7 mouse cellular contexts compared by ENCODE assay signal in the genomic region with DNA sequence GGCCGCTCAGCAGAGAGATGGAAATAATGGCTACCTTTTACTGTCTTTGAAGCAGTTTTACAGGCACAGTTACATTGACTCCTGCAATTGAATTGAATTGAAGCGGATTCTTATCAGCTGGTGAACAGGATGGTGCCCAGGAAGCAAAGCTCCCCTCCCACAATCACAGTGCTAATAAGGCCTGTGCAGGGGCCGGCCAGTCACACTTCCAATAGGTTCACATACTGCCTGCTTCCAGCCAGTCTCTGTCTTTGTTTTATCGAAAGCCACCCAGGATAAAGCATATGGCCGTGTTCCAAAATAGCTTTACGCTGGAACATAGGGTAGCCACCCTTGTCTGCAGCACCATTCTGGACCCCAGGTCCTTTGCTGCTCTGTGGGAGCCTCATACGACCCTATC. TPM values are rescaled to one million over a fixed set of nuclear protein-coding genes. Genes with fewer than 3 reads are reported as not detected.
DNase-seq lines count a peak whose midpoint lies in the region; ATAC-seq and TF ChIP-seq lines count a peak whose summit lies in the region.

No protein-coding gene starts in this region.

- no peak overlapping the region; the same call in 1 of the 2 replicates for H3K27ac ChIP-seq in kidney, embryonic 16.5 days (ENCODE audit: low read length)
- H3K27ac ChIP-seq in forebrain, embryonic 10.5 days, result 0 out of 2 replicates have a peak overlapping the region, but pooled peaks have one; percentile 6
- no peak overlapping the region for H3K27ac ChIP-seq in intestine, postnatal 0 days (ENCODE audit: low read depth, low read length)
- H3K27ac ChIP-seq in neural tube, embryonic 13.5 days (replicated peaks), result peak overlapping the region; percentile 94

- H3K4me3 ChIP-seq in kidney, embryonic 16.5 days (ENCODE audit: low read length), result peak overlapping the region; percentile 99; the same call in 1 of the 2 replicates
- peak overlapping the region; percentile 95 for H3K4me3 ChIP-seq in forebrain, embryonic 10.5 days
- peak overlapping the region; percentile 85; the same call in 1 of the 2 replicates for H3K4me3 ChIP-seq in intestine, postnatal 0 days (ENCODE audit: low read depth, low read length)
- peak overlapping the region; percentile 94 for H3K4me3 ChIP-seq in neural tube, embryonic 13.5 days

- H3K36me3 ChIP-seq in kidney, embryonic 16.5 days (ENCODE audit: insufficient read depth, low read length), result peaks cover 3% of the 10 kb centered on the region; the same call in 1 of the 2 replicates
- H3K36me3 ChIP-seq in forebrain, embryonic 10.5 days (replicated peaks), result peaks cover 4% of the 10 kb centered on the region
- no peaks in the 10 kb centered on the region for H3K36me3 ChIP-seq in intestine, postnatal 0 days (ENCODE audit: control insufficient read depth, insufficient read depth)
- no peaks in the 10 kb centered on the region for H3K36me3 ChIP-seq in neural tube, embryonic 13.5 days

- peaks cover 6% of the 10 kb centered on the region for H3K9me3 ChIP-seq in kidney, embryonic 16.5 days (ENCODE audit: low read length)
- no peaks in the 10 kb centered on the region; the same call in 1 of the 2 replicates for H3K9me3 ChIP-seq in forebrain, embryonic 10.5 days
- H3K9me3 ChIP-seq in intestine, postnatal 0 days (ENCODE audit: control insufficient read depth), result no peaks in the 10 kb centered on the region
- no peaks in the 10 kb centered on the region for H3K9me3 ChIP-seq in neural tube, embryonic 13.5 days

- peaks cover 42% of the 10 kb centered on the region for H3K4me1 ChIP-seq in kidney, embryonic 16.5 days (ENCODE audit: insufficient read depth, low read length)
- H3K4me1 ChIP-seq in forebrain, embryonic 10.5 days, result peaks cover 55% of the 10 kb centered on the region
- peaks cover 17% of the 10 kb centered on the region for H3K4me1 ChIP-seq in intestine, postnatal 0 days (replicated peaks; ENCODE audit: control insufficient read depth, insufficient read depth, low read length)
- peaks cover 42% of the 10 kb centered on the region for H3K4me1 ChIP-seq in neural tube, embryonic 13.5 days (replicated peaks)

- H3K27me3 ChIP-seq in kidney, embryonic 16.5 days (ENCODE audit: insufficient read depth, low read length), result no peaks in the 10 kb centered on the region
- peaks cover 16% of the 10 kb centered on the region for H3K27me3 ChIP-seq in forebrain, embryonic 10.5 days (ENCODE audit: poor library complexity, severe bottlenecking)
- no peaks in the 10 kb centered on the region for H3K27me3 ChIP-seq in intestine, postnatal 0 days (replicated peaks; ENCODE audit: control insufficient read depth, insufficient read depth, low read length)
- H3K27me3 ChIP-seq in neural tube, embryonic 13.5 days, result peaks cover 18% of the 10 kb centered on the region

- no peak for DNase-seq in kidney, adult 18-20 months
- no peak for DNase-seq in forebrain, embryonic 10.5 days (ENCODE audit: extremely low spot score, low spot score)
- DNase-seq in adrenal gland, adult 2 months, result no peak

- 53% methylated on average over 7 of the region's 7 CpGs for WGBS in kidney, embryonic 16.5 days
- WGBS in forebrain, embryonic 10.5 days, result 59% methylated on average over 7 of the region's 7 CpGs
- WGBS in intestine, postnatal 0 days, result 38% methylated on average over 7 of the region's 7 CpGs
- WGBS in neural tube, embryonic 13.5 days, result 13% methylated on average over 7 of the region's 7 CpGs

- peak overlapping the region; percentile 94 for H3K4me2 ChIP-seq in kidney, embryonic 16.5 days (replicated peaks; ENCODE audit: low read depth, low read length)
- peak overlapping the region; percentile 95 for H3K4me2 ChIP-seq in intestine, postnatal 0 days (replicated peaks; ENCODE audit: low read depth)
- H3K4me2 ChIP-seq in neural tube, embryonic 13.5 days, result peak overlapping the region; percentile 98

- H3K9ac ChIP-seq in kidney, embryonic 16.5 days (replicated peaks; ENCODE audit: low read length), result peak overlapping the region; percentile 77
- no peak overlapping the region for H3K9ac ChIP-seq in intestine, postnatal 0 days (ENCODE audit: low read depth, low read length)
- peak overlapping the region; percentile 73 for H3K9ac ChIP-seq in neural tube, embryonic 13.5 days

- no peak for ATAC-seq in kidney, embryonic 16.5 days (ENCODE audit: low FRiP score, low TSS enrichment)
- ATAC-seq in intestine, postnatal 0 days, result no peak
- ATAC-seq in neural tube, embryonic 13.5 days (ENCODE audit: low read depth), result no peak
- no peak for ATAC-seq in inflammation-experienced regulatory T-cells, adult 6 months

- no peak for TF ChIP-seq CTCF in intestine, postnatal 0 days (IDR thresholded peaks at IDR 0.05; ENCODE audit: low read depth)

RNA-seq across cellular contexts. Expression of a gene that starts 1.1 kb away (rescaled TPM):
- polyA plus RNA-seq in kidney, embryonic 16.5 days (2015; fragmentation: Nextera tagmentation; extraction: Ambion mirVana), result 88.4 and 93.7 TPM in 2 replicates
- 83.7 and 86.4 TPM in 2 replicates for polyA plus RNA-seq in forebrain, embryonic 10.5 days (2016; fragmentation: Nextera tagmentation; extraction: Ambion mirVana)
- 62.2 and 63.6 TPM in 2 replicates for polyA plus RNA-seq in intestine, postnatal 0 days (2015; fragmentation: Nextera tagmentation; extraction: Ambion mirVana)
- 89.8 and 95.7 TPM in 2 replicates for polyA plus RNA-seq in neural tube, embryonic 13.5 days (2015; fragmentation: Nextera tagmentation; extraction: Ambion mirVana)
- 10 to 100 TPM; 36.8 to 43.5 (median 42.5) TPM for polyA plus RNA-seq in inflammation-experienced regulatory T-cells, adult 6 months (2017; shearing (Covaris generic))
- total RNA-seq in adrenal gland, adult 2 months (2021), result 10 to 100 TPM; 19.8 to 31.4 TPM
- polyA plus RNA-seq in adrenal gland, adult 2 months (2012; rRNA removed), result 52.0 and 58.8 TPM in 2 replicates

RNA-seq across cellular contexts. Expression of a gene that starts 39.7 kb away (rescaled TPM):
- polyA plus RNA-seq in kidney, embryonic 16.5 days (2015; fragmentation: Nextera tagmentation; extraction: Ambion mirVana), result 62.4 and 62.8 TPM in 2 replicates
- 74.9 and 75.4 TPM in 2 replicates for polyA plus RNA-seq in forebrain, embryonic 10.5 days (2016; fragmentation: Nextera tagmentation; extraction: Ambion mirVana)
- polyA plus RNA-seq in intestine, postnatal 0 days (2015; fragmentation: Nextera tagmentation; extraction: Ambion mirVana), result 199 and 209 TPM in 2 replicates
- 51.3 and 57.3 TPM in 2 replicates for polyA plus RNA-seq in neural tube, embryonic 13.5 days (2015; fragmentation: Nextera tagmentation; extraction: Ambion mirVana)
- polyA plus RNA-seq in inflammation-experienced regulatory T-cells, adult 6 months (2017; shearing (Covaris generic)), result 10 to 100 TPM; 36.4 to 44.9 (median 44.1) TPM
- total RNA-seq in adrenal gland, adult 2 months (2021), result 10 to 100 TPM; 51.0 to 56.6 TPM
- polyA plus RNA-seq in adrenal gland, adult 2 months (2012; rRNA removed), result 87.4 and 87.6 TPM in 2 replicates

RNA-seq across cellular contexts. Expression of a gene that starts 41.1 kb away (rescaled TPM):
- 1.1 and 1.3 TPM in 2 replicates for polyA plus RNA-seq in kidney, embryonic 16.5 days (2015; fragmentation: Nextera tagmentation; extraction: Ambion mirVana)
- 4.7 and 4.9 TPM in 2 replicates for polyA plus RNA-seq in forebrain, embryonic 10.5 days (2016; fragmentation: Nextera tagmentation; extraction: Ambion mirVana)
- 0.23 and 0.44 TPM in 2 replicates for polyA plus RNA-seq in intestine, postnatal 0 days (2015; fragmentation: Nextera tagmentation; extraction: Ambion mirVana)
- polyA plus RNA-seq in neural tube, embryonic 13.5 days (2015; fragmentation: Nextera tagmentation; extraction: Ambion mirVana), result 6.9 and 7.5 TPM in 2 replicates
- polyA plus RNA-seq in inflammation-experienced regulatory T-cells, adult 6 months (2017; shearing (Covaris generic)), result not detected
- not detected for total RNA-seq in adrenal gland, adult 2 months (2021)
- not detected in 2 replicates for polyA plus RNA-seq in adrenal gland, adult 2 months (2012; rRNA removed)

Comparison
In these comparisons a context has a peak if more than half of its experiments do, and no peak if none do; other contexts are left out.
1. H3K27ac ChIP-seq: peak in forebrain, embryonic 10.5 days (single experiment) and neural tube, embryonic 13.5 days (single experiment); none in kidney, embryonic 16.5 days (single experiment) and intestine, postnatal 0 days (single experiment).
2. Peak in every context shown above with its lines, with median percentiles within 50 percentile points of each other: H3K4me2 ChIP-seq and H3K4me3 ChIP-seq.